Mouse (Mus musculus): ENCODE data around the gene Myo1g. TPM values are rescaled to one million over a fixed set of nuclear protein-coding genes. Genes with fewer than 3 reads are reported as not detected.
A peak's percentile ranks its signal among the peaks of the same experiment; 100 is the strongest.

The Myo1g gene
- polyA plus RNA-seq, 1 experiment from 2014 or later, result 6.8 TPM

DNA sequence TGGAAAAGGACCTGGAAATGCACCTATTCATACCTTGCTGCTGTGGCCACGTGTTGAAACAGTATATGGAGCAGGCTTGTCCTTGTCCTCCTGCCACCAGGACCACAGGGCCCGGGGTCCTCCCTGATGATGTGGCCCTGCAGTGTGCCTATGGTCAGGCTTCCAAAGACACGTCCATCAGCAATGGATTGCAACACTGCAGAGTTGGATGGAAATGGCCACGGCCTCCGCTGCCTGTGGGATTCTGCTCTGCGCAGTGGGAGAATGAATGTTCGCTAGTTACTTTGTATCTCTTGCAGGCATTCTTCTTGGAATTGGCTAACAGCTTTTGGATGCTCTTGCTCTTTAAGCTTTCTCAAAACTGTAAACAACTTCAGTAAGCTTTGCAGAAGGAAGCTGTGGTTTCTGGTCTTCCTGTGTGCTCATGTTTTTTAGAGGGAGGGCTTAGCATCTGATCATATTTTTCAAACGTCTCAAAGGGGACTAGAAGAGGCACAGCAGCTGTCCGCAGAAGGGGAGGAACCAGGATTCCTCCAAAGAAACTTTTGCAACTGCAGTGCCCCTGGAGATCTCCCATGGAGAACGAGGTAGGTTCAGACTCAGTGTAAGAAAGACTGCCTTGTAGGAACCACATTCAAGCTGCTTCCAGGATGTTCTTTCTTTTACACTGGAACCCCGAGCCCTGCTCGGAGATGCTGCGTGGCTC, 40.0 kb upstream of the Myo1g start:
- WGBS, result 78% methylated on average over 13 of the region's 13 CpGs
- H3K27ac ChIP-seq (ENCODE audit: low read length), result peak overlapping the region; percentile 41
- H3K9ac ChIP-seq (ENCODE audit: low read length), result peak overlapping the region; percentile 32; the same call in 1 of the 2 replicates
- peak overlapping the region; percentile 40 for H3K4me3 ChIP-seq (ENCODE audit: low read length)
- ATAC-seq (replicated peaks; ENCODE audit: extremely low read depth, insufficient read depth, low FRiP score), result no peak
- H3K4me2 ChIP-seq (ENCODE audit: low read depth, low read length), result peak overlapping the region; percentile 30; the same call in 1 of the 2 replicates
- no peaks in the 10 kb centered on the region for H3K36me3 ChIP-seq (ENCODE audit: control insufficient read depth, insufficient read depth)
- H3K9me3 ChIP-seq (replicated peaks; ENCODE audit: control insufficient read depth, low read length), result no peaks in the 10 kb centered on the region
- H3K4me1 ChIP-seq (ENCODE audit: control insufficient read depth, insufficient read depth, low read length), result peaks cover 10% of the 10 kb centered on the region; the same call in 1 of the 2 replicates
- H3K27me3 ChIP-seq (ENCODE audit: control insufficient read depth, insufficient read depth, low read length), result no peaks in the 10 kb centered on the region

DNA sequence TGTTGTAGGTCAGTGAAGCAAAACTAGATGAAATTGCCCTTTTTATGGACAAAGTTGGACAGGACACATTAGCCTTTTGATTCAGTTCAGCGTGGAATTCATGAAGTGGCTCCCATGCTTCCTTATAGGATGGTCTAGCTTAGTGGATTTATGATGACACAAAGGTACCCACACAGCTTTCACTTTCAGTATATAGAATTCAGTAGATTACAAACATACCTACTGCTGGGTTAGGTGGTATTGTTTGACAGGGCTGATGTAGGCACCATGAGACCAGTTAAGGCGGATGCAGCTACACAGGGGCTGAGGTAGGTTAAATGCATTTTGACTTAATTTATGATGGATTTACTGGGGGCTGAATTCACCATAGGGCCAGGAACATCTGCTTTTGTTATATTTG, 39.2 kb upstream of the Myo1g start:
- Histone ChIP-seq H3K4me3 (ENCODE audit: low read length) (no peak overlapping the region), H3K4me1 (ENCODE audit: control insufficient read depth, insufficient read depth, low read length) (peaks cover 10% of the 10 kb centered on the region; the same call in 1 of the 2 replicates), H3K4me2 (ENCODE audit: low read depth, low read length) (no peak overlapping the region), H3K27ac (ENCODE audit: low read length) (0 out of 2 replicates have a peak overlapping the region, but pooled peaks have one; percentile 16), H3K9me3 (replicated peaks; ENCODE audit: control insufficient read depth, low read length) (no peaks in the 10 kb centered on the region), H3K27me3 (ENCODE audit: control insufficient read depth, insufficient read depth, low read length) (no peaks in the 10 kb centered on the region), H3K36me3 (ENCODE audit: control insufficient read depth, insufficient read depth) (no peaks in the 10 kb centered on the region), H3K9ac (ENCODE audit: low read length) (no peak overlapping the region)
- ATAC-seq (replicated peaks; ENCODE audit: extremely low read depth, insufficient read depth, low FRiP score), result no peak
- WGBS, result 90% methylated on average over 2 of the region's 2 CpGs

GRCm38 (mm10) chr11:6558234-6558633, 37.5 kb upstream of the Myo1g start:
- peak overlapping the region; percentile 23; the same call in 1 of the 2 replicates for H3K27ac ChIP-seq (ENCODE audit: low read length)
- H3K9ac ChIP-seq (ENCODE audit: low read length), result no peak overlapping the region
- H3K36me3 ChIP-seq (ENCODE audit: control insufficient read depth, insufficient read depth), result no peaks in the 10 kb centered on the region
- H3K27me3 ChIP-seq (ENCODE audit: control insufficient read depth, insufficient read depth, low read length), result no peaks in the 10 kb centered on the region
- H3K4me2 ChIP-seq (ENCODE audit: low read depth, low read length), result no peak overlapping the region
- WGBS, result 73% methylated on average over 3 of the region's 3 CpGs
- no peaks in the 10 kb centered on the region for H3K9me3 ChIP-seq (replicated peaks; ENCODE audit: control insufficient read depth, low read length)
- no peak for ATAC-seq (replicated peaks; ENCODE audit: extremely low read depth, insufficient read depth, low FRiP score)
- H3K4me1 ChIP-seq (ENCODE audit: control insufficient read depth, insufficient read depth, low read length), result peaks cover 9% of the 10 kb centered on the region; the same call in 1 of the 2 replicates
- H3K4me3 ChIP-seq (ENCODE audit: low read length), result no peak overlapping the region

DNA sequence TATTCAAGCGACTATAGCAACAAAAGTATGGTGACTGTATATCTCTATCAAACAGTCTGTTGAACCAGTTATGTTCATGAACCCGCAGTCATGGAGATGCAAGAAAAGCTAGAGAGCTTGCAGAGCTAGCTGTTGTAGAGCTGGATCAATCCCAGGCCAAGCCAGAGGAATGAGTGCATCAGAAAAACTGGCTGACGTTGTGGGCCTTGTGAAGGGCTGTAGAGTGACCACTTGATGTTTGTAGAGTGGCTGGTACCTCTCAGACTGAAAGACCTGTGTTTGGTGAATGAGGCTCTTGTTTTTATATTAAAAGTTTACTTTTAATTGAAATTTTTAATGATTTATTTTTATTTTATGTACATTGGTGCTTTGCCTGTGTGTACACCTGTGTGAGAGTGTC, 29.4 kb upstream of the Myo1g start:
- Histone ChIP-seq H3K27ac (ENCODE audit: low read length) (no peak overlapping the region), H3K4me2 (ENCODE audit: low read depth, low read length) (no peak overlapping the region), H3K9me3 (replicated peaks; ENCODE audit: control insufficient read depth, low read length) (no peaks in the 10 kb centered on the region), H3K4me1 (ENCODE audit: control insufficient read depth, insufficient read depth, low read length) (peaks cover 21% of the 10 kb centered on the region), H3K36me3 (ENCODE audit: control insufficient read depth, insufficient read depth) (0 out of 2 replicates have a peak, but pooled peaks cover 2% of the 10 kb centered on the region), H3K4me3 (ENCODE audit: low read length) (no peak overlapping the region), H3K9ac (ENCODE audit: low read length) (no peak overlapping the region), H3K27me3 (ENCODE audit: control insufficient read depth, insufficient read depth, low read length) (no peaks in the 10 kb centered on the region)
- 82% methylated on average over 3 of the region's 3 CpGs for WGBS
- no peak for ATAC-seq (replicated peaks; ENCODE audit: extremely low read depth, insufficient read depth, low FRiP score)

DNA sequence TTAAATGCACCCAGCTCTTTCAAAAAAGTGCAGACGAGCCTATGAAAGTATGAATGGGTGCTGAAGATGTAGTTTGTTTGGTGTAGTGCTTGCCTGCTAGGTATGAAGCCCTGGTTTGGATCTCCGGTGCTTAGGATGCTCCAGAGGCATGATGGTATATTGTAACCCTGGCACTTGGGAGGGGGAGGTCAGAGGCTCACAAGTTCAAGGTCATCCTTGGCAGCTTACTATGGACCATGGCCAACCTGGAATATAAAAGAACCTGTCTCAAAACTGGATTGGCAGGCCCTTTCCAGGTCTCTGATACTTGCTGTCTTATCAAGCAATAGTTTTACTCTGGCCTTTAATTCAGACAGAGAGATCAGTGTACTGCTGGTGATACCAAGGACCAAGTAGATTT, 29.0 kb upstream of the Myo1g start:
- Histone ChIP-seq H3K27me3 (ENCODE audit: control insufficient read depth, insufficient read depth, low read length) (no peaks in the 10 kb centered on the region), H3K9me3 (replicated peaks; ENCODE audit: control insufficient read depth, low read length) (no peaks in the 10 kb centered on the region), H3K4me1 (ENCODE audit: control insufficient read depth, insufficient read depth, low read length) (peaks cover 19% of the 10 kb centered on the region), H3K27ac (ENCODE audit: low read length) (no peak overlapping the region), H3K9ac (ENCODE audit: low read length) (no peak overlapping the region), H3K4me3 (ENCODE audit: low read length) (no peak overlapping the region), H3K4me2 (ENCODE audit: low read depth, low read length) (no peak overlapping the region), H3K36me3 (ENCODE audit: control insufficient read depth, insufficient read depth) (0 out of 2 replicates have a peak, but pooled peaks cover 2% of the 10 kb centered on the region)
- WGBS, result 87% methylated on average over 2 of the region's 2 CpGs
- ATAC-seq (replicated peaks; ENCODE audit: extremely low read depth, insufficient read depth, low FRiP score), result no peak

GRCm38 (mm10) chr11:6547696-6548325, 27.0 kb upstream of the Myo1g start:
- peak overlapping the region; percentile 95 for H3K9ac ChIP-seq (ENCODE audit: low read length)
- WGBS, result 34% methylated on average over 6 of the region's 6 CpGs

GRCm38 (mm10) chr11:6547037-6547680, 26.4 kb upstream of the Myo1g start:
- peak overlapping the region; percentile 90 for H3K4me3 ChIP-seq (ENCODE audit: low read length)
- peak; percentile 69 for ATAC-seq (replicated peaks; ENCODE audit: extremely low read depth, insufficient read depth, low FRiP score)
- no peaks in the 10 kb centered on the region for H3K27me3 ChIP-seq (ENCODE audit: control insufficient read depth, insufficient read depth, low read length)

More at GRCm38 (mm10) chr11:6547696-6548325, 27.0 kb upstream of the Myo1g start:
- no peak for ATAC-seq (replicated peaks; ENCODE audit: extremely low read depth, insufficient read depth, low FRiP score)
- Histone ChIP-seq H3K4me3 (ENCODE audit: low read length) (peak overlapping the region; percentile 90), H3K36me3 (ENCODE audit: control insufficient read depth, insufficient read depth) (0 out of 2 replicates have a peak, but pooled peaks cover 2% of the 10 kb centered on the region), H3K4me2 (ENCODE audit: low read depth, low read length) (peak overlapping the region; percentile 84), H3K9me3 (replicated peaks; ENCODE audit: control insufficient read depth, low read length) (no peaks in the 10 kb centered on the region), H3K27ac (ENCODE audit: low read length) (peak overlapping the region; percentile 99), H3K4me1 (ENCODE audit: control insufficient read depth, insufficient read depth, low read length) (peaks cover 17% of the 10 kb centered on the region), H3K27me3 (ENCODE audit: control insufficient read depth, insufficient read depth, low read length) (no peaks in the 10 kb centered on the region)

DNA sequence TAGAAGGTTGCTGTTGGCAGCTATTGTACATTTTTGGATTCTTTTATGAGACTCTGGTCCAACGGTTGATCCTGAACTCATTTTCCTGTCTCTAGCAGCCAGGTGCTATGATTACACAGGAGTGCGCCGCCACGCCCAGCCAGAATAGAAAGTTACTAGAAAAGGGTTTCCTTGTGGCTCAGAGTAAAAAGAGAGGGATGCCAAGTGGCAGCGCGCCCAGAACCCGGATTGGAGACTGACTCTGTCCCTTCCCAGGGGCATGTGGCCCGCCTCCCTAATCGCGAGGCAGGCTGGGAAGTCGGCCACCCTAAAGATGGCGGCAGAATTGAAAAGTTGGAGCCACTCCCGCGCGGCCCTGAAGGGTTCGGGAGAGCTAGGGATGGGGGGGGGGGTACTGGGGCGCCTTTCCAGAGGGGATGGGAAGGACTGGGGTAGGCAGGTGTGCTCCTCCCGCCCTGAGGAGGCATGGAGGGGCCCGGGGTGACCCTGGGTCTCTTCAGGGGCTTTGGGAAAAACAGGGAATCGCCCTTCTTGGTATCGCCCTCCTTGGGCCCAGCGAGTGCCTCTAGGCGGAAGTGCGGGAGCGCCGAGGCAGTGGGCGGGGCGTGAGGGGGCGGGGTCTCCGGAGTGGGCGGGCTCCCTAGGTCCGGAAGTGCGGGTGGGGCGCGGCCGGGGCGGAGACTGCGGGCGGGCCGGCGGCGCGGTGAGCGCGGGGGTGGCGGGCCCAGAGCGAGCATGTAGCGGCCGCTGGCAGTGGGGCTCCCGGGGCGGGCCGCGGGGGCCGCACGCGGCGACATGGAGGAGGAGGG, 25.6 kb upstream of the Myo1g start, which contains the start of gene Ccm2:
Gene Ccm2 (plus strand): TSS at position 683 of the 809 bp plus-strand sequence.
- Histone ChIP-seq H3K9ac (ENCODE audit: low read length) (peak within 1 kb of the TSS; percentile 95), H3K4me1 (ENCODE audit: control insufficient read depth, insufficient read depth, low read length) (peaks cover 17% of the 10 kb centered on the region), H3K4me2 (ENCODE audit: low read depth, low read length) (peak within 1 kb of the TSS; percentile 84), H3K4me3 (ENCODE audit: low read length) (peak within 1 kb of the TSS; percentile 90), H3K27me3 (ENCODE audit: control insufficient read depth, insufficient read depth, low read length) (no peaks in the 10 kb centered on the region), H3K9me3 (replicated peaks; ENCODE audit: control insufficient read depth, low read length) (no peaks in the 10 kb centered on the region), H3K27ac (ENCODE audit: low read length) (peak within 1 kb of the TSS; percentile 99), H3K36me3 (ENCODE audit: control insufficient read depth, insufficient read depth) (no peaks in the 10 kb centered on the region)
- WGBS, result under 1% methylated on average over 49 of the region's 57 CpGs
- ATAC-seq (replicated peaks; ENCODE audit: extremely low read depth, insufficient read depth, low FRiP score), result peak; percentile 93

More at GRCm38 (mm10) chr11:6547037-6547680, 26.4 kb upstream of the Myo1g start:
- Histone ChIP-seq H3K9me3 (replicated peaks; ENCODE audit: control insufficient read depth, low read length) (no peaks in the 10 kb centered on the region), H3K36me3 (ENCODE audit: control insufficient read depth, insufficient read depth) (no peaks in the 10 kb centered on the region), H3K9ac (ENCODE audit: low read length) (peak overlapping the region; percentile 95), H3K27ac (ENCODE audit: low read length) (peak overlapping the region; percentile 99), H3K4me2 (ENCODE audit: low read depth, low read length) (peak overlapping the region; percentile 84), H3K4me1 (ENCODE audit: control insufficient read depth, insufficient read depth, low read length) (peaks cover 17% of the 10 kb centered on the region)
- WGBS, result under 1% methylated on average over 27 of the region's 41 CpGs

Measured in heart, embryonic 16.5 days (tissue).